Mouse (Mus musculus) ES-Bruce4 (cell line): ENCODE measurements around the gene Men1. TPM values are rescaled to one million over a fixed set of nuclear protein-coding genes. Genes with fewer than 3 reads are reported as not detected.

Experiments used
- H3K27ac ChIP-seq: 2 replicates; pipeline ENCODE4 v1.5.1; 2012; ENCODE audit warnings: low read length, inconsistent platforms; ENCODE audit not compliant: insufficient read depth
- H3K27me3 ChIP-seq: 2 replicates; pipeline ENCODE4 v1.6.1; 2012; ENCODE audit warnings: mild to moderate bottlenecking, low read length, inconsistent platforms; ENCODE audit not compliant: control insufficient read depth, poor library complexity, insufficient read depth, severe bottlenecking
- H3K36me3 ChIP-seq: 2 replicates; pipeline ENCODE4 v1.6.1; 2012; ENCODE audit warnings: inconsistent platforms, mild to moderate bottlenecking, low read length, moderate library complexity; ENCODE audit not compliant: control insufficient read depth, poor library complexity, insufficient read depth, severe bottlenecking
- H3K4me1 ChIP-seq: one replicate; pipeline ENCODE4 v1.8.1; 2011; ENCODE audit warnings: low read length; ENCODE audit not compliant: control insufficient read depth, insufficient read depth
- H3K4me3 ChIP-seq: 2 replicates; pipeline ENCODE4 v1.5.1; 2011; ENCODE audit warnings: low read depth, mild to moderate bottlenecking, low read length
- H3K9ac ChIP-seq: 2 replicates; pipeline ENCODE4 v1.6.1; 2012; ENCODE audit warnings: low read depth, mild to moderate bottlenecking, inconsistent platforms; ENCODE audit not compliant: poor library complexity, severe bottlenecking
- H3K9me3 ChIP-seq: replicated peaks from 2 replicates; pipeline ENCODE4 v1.6.1; 2012; ENCODE audit warnings: mild to moderate bottlenecking, low read length, inconsistent platforms; ENCODE audit not compliant: control insufficient read depth, poor library complexity, insufficient read depth, severe bottlenecking
- CTCF ChIP-seq: IDR thresholded peaks from one replicate; pipeline ENCODE4 v1.8.1; 2011; ENCODE audit warnings: low read depth, low read length
- EP300 ChIP-seq: IDR thresholded peaks from 2 replicates; pipeline ENCODE4 v1.6.1; 2011; ENCODE audit warnings: low read depth, low read length; ENCODE audit not compliant: insufficient read depth
- POLR2A ChIP-seq: IDR thresholded peaks from one replicate; pipeline ENCODE4 v1.8.1; 2011; ENCODE audit warnings: low read length; ENCODE audit not compliant: insufficient read depth
- polyA plus RNA-seq: library from polyadenylated mRNA; stranded (reverse); fragments of >200 nt; gene quantifications from 2 replicates; pipeline ENCODE4 v1.2.4, GENCODE M21; 2011; ENCODE audit warnings: low read depth; ENCODE audit not compliant: missing spikeins, insufficient read depth, insufficient read length

The Men1 gene
- polyA plus RNA-seq, 1 experiment, result 40.5 TPM

- H3K4me1 ChIP-seq, result peaks cover 4% of the 10 kb centered on the region
- H3K9me3 ChIP-seq, result no peaks in the 10 kb centered on the region
- TF ChIP-seq POLR2A (no peak), EP300 (no peak), CTCF (no peak)
- peaks cover 28% of the 10 kb centered on the region for H3K36me3 ChIP-seq
- no peak overlapping the region for H3K9ac ChIP-seq
- no peaks in the 10 kb centered on the region for H3K27me3 ChIP-seq
- H3K27ac ChIP-seq, result 0 out of 2 replicates have a peak overlapping the region, but pooled peaks have one; percentile 2
- H3K4me3 ChIP-seq, result peak overlapping the region; percentile 4; the same call in 1 of the 2 replicates
These were observed 13.4 kb upstream of the Men1 start for GRCm38 (mm10) chr19:6321358-6321757.

- Histone ChIP-seq H3K36me3 (peaks cover 22% of the 10 kb centered on the region), H3K4me3 (peak overlapping the region; percentile 4; the same call in 1 of the 2 replicates), H3K9me3 (no peaks in the 10 kb centered on the region), H3K9ac (no peak overlapping the region), H3K4me1 (peaks cover 4% of the 10 kb centered on the region), H3K27ac (0 out of 2 replicates have a peak overlapping the region, but pooled peaks have one; percentile 2), H3K27me3 (no peaks in the 10 kb centered on the region)
- TF ChIP-seq CTCF, result no peak
- no peak for TF ChIP-seq POLR2A
- TF ChIP-seq EP300, result 0 out of 2 replicates have a peak, but pooled peaks have one; percentile 46
These were observed 12.8 kb upstream of the Men1 start for GRCm38 (mm10) chr19:6321786-6322621.

GRCm38 (mm10) chr19:6324751-6325150, 10.0 kb upstream of the Men1 start:
- Histone ChIP-seq H3K27ac (no peak overlapping the region), H3K4me1 (peaks cover 4% of the 10 kb centered on the region), H3K27me3 (no peaks in the 10 kb centered on the region), H3K4me3 (no peak overlapping the region), H3K9ac (no peak overlapping the region), H3K36me3 (peaks cover 8% of the 10 kb centered on the region; the same call in 1 of the 2 replicates), H3K9me3 (no peaks in the 10 kb centered on the region)
- TF ChIP-seq POLR2A, result no peak
- no peak for TF ChIP-seq EP300
- no peak for TF ChIP-seq CTCF

- no peaks in the 10 kb centered on the region for H3K4me1 ChIP-seq
- H3K27me3 ChIP-seq, result no peaks in the 10 kb centered on the region
- no peaks in the 10 kb centered on the region for H3K9me3 ChIP-seq
- no peak overlapping the region for H3K27ac ChIP-seq
- no peak overlapping the region for H3K9ac ChIP-seq
- no peaks in the 10 kb centered on the region for H3K36me3 ChIP-seq
- H3K4me3 ChIP-seq, result no peak overlapping the region
- TF ChIP-seq POLR2A (no peak), EP300 (no peak), CTCF (no peak)
These were observed 3.6 kb upstream of the Men1 start for GRCm38 (mm10) chr19:6331178-6331577.

GRCm38 (mm10) chr19:6331719-6332516, 2.9 kb upstream of the Men1 start:
- no peak overlapping the region for H3K27ac ChIP-seq
- H3K4me3 ChIP-seq, result no peak overlapping the region

More at GRCm38 (mm10) chr19:6331719-6332516, 2.9 kb upstream of the Men1 start:
- H3K4me1 ChIP-seq, result no peaks in the 10 kb centered on the region
- H3K36me3 ChIP-seq, result no peaks in the 10 kb centered on the region
- H3K27me3 ChIP-seq, result no peaks in the 10 kb centered on the region
- H3K9ac ChIP-seq, result no peak overlapping the region
- TF ChIP-seq CTCF (peak; percentile 4), EP300 (no peak)
- no peaks in the 10 kb centered on the region for H3K9me3 ChIP-seq
